Mouse (Mus musculus): ENCODE measurements around the gene Esrrg. TPM values are rescaled to one million over a fixed set of nuclear protein-coding genes. Genes with fewer than 3 reads are reported as not detected.

Gene Esrrg
- polyA plus RNA-seq, 1 experiment from 2014 or later, result 1.2 TPM

GRCm38 (mm10) chr1:188017956-188018862, 409.6 kb downstream of the Esrrg start:
- H3K4me3 ChIP-seq (ENCODE audit: low read depth, low read length), result no peak overlapping the region
- 47% methylated on average over 14 of the region's 14 CpGs for WGBS
- H3K9ac ChIP-seq (ENCODE audit: low read length), result no peak overlapping the region
- H3K27ac ChIP-seq (replicated peaks; ENCODE audit: low read depth, low read length), result no peak overlapping the region
- ATAC-seq (ENCODE audit: insufficient number of reproducible peaks, low FRiP score, low TSS enrichment, low read depth), result no peak
- no peaks in the 10 kb centered on the region for H3K27me3 ChIP-seq (ENCODE audit: control insufficient read depth, insufficient read depth, low read length)
- no peaks in the 10 kb centered on the region for H3K9me3 ChIP-seq (ENCODE audit: control insufficient read depth, low read length)
- no peak overlapping the region for H3K4me2 ChIP-seq (ENCODE audit: low read depth, severe bottlenecking)
- H3K36me3 ChIP-seq (ENCODE audit: control insufficient read depth, insufficient read depth, low read length), result no peaks in the 10 kb centered on the region
- DNase-seq (ENCODE audit: low spot score), result no peak
- peaks cover 3% of the 10 kb centered on the region; the same call in 1 of the 2 replicates for H3K4me1 ChIP-seq (ENCODE audit: control insufficient read depth, insufficient read depth, low read length)

- ATAC-seq (ENCODE audit: insufficient number of reproducible peaks, low FRiP score, low TSS enrichment, low read depth) (no peak), DNase-seq (ENCODE audit: low spot score) (no peak)
- Histone ChIP-seq H3K4me2 (ENCODE audit: low read depth, severe bottlenecking) (no peak overlapping the region), H3K27me3 (ENCODE audit: control insufficient read depth, insufficient read depth, low read length) (0 out of 2 replicates have a peak, but pooled peaks cover 2% of the 10 kb centered on the region), H3K27ac (replicated peaks; ENCODE audit: low read depth, low read length) (no peak overlapping the region), H3K4me3 (ENCODE audit: low read depth, low read length) (no peak overlapping the region), H3K36me3 (ENCODE audit: control insufficient read depth, insufficient read depth, low read length) (no peaks in the 10 kb centered on the region), H3K4me1 (ENCODE audit: control insufficient read depth, insufficient read depth, low read length) (peaks cover 4% of the 10 kb centered on the region; the same call in 1 of the 2 replicates), H3K9me3 (ENCODE audit: control insufficient read depth, low read length) (no peaks in the 10 kb centered on the region), H3K9ac (ENCODE audit: low read length) (no peak overlapping the region)
- 30% methylated on average over 8 of the region's 8 CpGs for WGBS
Observed at GRCm38 (mm10) chr1:188029205-188029604, 420.6 kb downstream of the Esrrg start.

GRCm38 (mm10) chr1:188030116-188030515, 421.5 kb downstream of the Esrrg start:
- Histone ChIP-seq H3K27ac (replicated peaks; ENCODE audit: low read depth, low read length) (no peak overlapping the region), H3K4me3 (ENCODE audit: low read depth, low read length) (no peak overlapping the region), H3K9ac (ENCODE audit: low read length) (no peak overlapping the region), H3K9me3 (ENCODE audit: control insufficient read depth, low read length) (no peaks in the 10 kb centered on the region), H3K4me1 (ENCODE audit: control insufficient read depth, insufficient read depth, low read length) (peaks cover 4% of the 10 kb centered on the region; the same call in 1 of the 2 replicates), H3K4me2 (ENCODE audit: low read depth, severe bottlenecking) (no peak overlapping the region), H3K36me3 (ENCODE audit: control insufficient read depth, insufficient read depth, low read length) (no peaks in the 10 kb centered on the region), H3K27me3 (ENCODE audit: control insufficient read depth, insufficient read depth, low read length) (0 out of 2 replicates have a peak, but pooled peaks cover 2% of the 10 kb centered on the region)
- ATAC-seq (ENCODE audit: insufficient number of reproducible peaks, low FRiP score, low TSS enrichment, low read depth) (no peak), DNase-seq (ENCODE audit: low spot score) (no peak)
- 11% methylated on average over 10 of the region's 10 CpGs for WGBS

GRCm38 (mm10) chr1:188031276-188031675, 422.7 kb downstream of the Esrrg start:
- no peak overlapping the region for H3K9ac ChIP-seq (ENCODE audit: low read length)
- H3K9me3 ChIP-seq (ENCODE audit: control insufficient read depth, low read length), result no peaks in the 10 kb centered on the region
- H3K4me1 ChIP-seq (ENCODE audit: control insufficient read depth, insufficient read depth, low read length), result peaks cover 4% of the 10 kb centered on the region; the same call in 1 of the 2 replicates
- WGBS, result 4% methylated on average over 4 of the region's 4 CpGs
- DNase-seq (ENCODE audit: low spot score) (no peak), ATAC-seq (ENCODE audit: insufficient number of reproducible peaks, low FRiP score, low TSS enrichment, low read depth) (no peak)
- 0 out of 2 replicates have a peak, but pooled peaks cover 2% of the 10 kb centered on the region for H3K27me3 ChIP-seq (ENCODE audit: control insufficient read depth, insufficient read depth, low read length)
- no peaks in the 10 kb centered on the region for H3K36me3 ChIP-seq (ENCODE audit: control insufficient read depth, insufficient read depth, low read length)
- no peak overlapping the region for H3K4me3 ChIP-seq (ENCODE audit: low read depth, low read length)
- H3K27ac ChIP-seq (replicated peaks; ENCODE audit: low read depth, low read length), result no peak overlapping the region
- H3K4me2 ChIP-seq (ENCODE audit: low read depth, severe bottlenecking), result no peak overlapping the region

- Histone ChIP-seq H3K36me3 (ENCODE audit: control insufficient read depth, insufficient read depth, low read length) (no peaks in the 10 kb centered on the region), H3K9ac (ENCODE audit: low read length) (no peak overlapping the region), H3K27ac (replicated peaks; ENCODE audit: low read depth, low read length) (no peak overlapping the region), H3K4me3 (ENCODE audit: low read depth, low read length) (no peak overlapping the region), H3K9me3 (ENCODE audit: control insufficient read depth, low read length) (no peaks in the 10 kb centered on the region), H3K4me1 (ENCODE audit: control insufficient read depth, insufficient read depth, low read length) (peaks cover 4% of the 10 kb centered on the region; the same call in 1 of the 2 replicates), H3K4me2 (ENCODE audit: low read depth, severe bottlenecking) (no peak overlapping the region), H3K27me3 (ENCODE audit: control insufficient read depth, insufficient read depth, low read length) (no peaks in the 10 kb centered on the region)
- DNase-seq (ENCODE audit: low spot score) (no peak), ATAC-seq (ENCODE audit: insufficient number of reproducible peaks, low FRiP score, low TSS enrichment, low read depth) (no peak)
- 39% methylated on average over 8 of the region's 8 CpGs for WGBS
Observed at GRCm38 (mm10) chr1:188035957-188036356, 427.4 kb downstream of the Esrrg start.

GRCm38 (mm10) chr1:188046691-188047121, 438.1 kb downstream of the Esrrg start:
- ATAC-seq (ENCODE audit: insufficient number of reproducible peaks, low FRiP score, low TSS enrichment, low read depth), result no peak
- 82% methylated on average over 6 of the region's 6 CpGs for WGBS
- Histone ChIP-seq H3K27me3 (ENCODE audit: control insufficient read depth, insufficient read depth, low read length) (no peaks in the 10 kb centered on the region), H3K4me1 (ENCODE audit: control insufficient read depth, insufficient read depth, low read length) (no peaks in the 10 kb centered on the region), H3K9ac (ENCODE audit: low read length) (no peak overlapping the region), H3K9me3 (ENCODE audit: control insufficient read depth, low read length) (no peaks in the 10 kb centered on the region), H3K36me3 (ENCODE audit: control insufficient read depth, insufficient read depth, low read length) (no peaks in the 10 kb centered on the region), H3K4me3 (ENCODE audit: low read depth, low read length) (no peak overlapping the region), H3K27ac (replicated peaks; ENCODE audit: low read depth, low read length) (no peak overlapping the region), H3K4me2 (ENCODE audit: low read depth, severe bottlenecking) (no peak overlapping the region)
- no peak for DNase-seq (ENCODE audit: low spot score)

- H3K4me1 ChIP-seq (ENCODE audit: control insufficient read depth, insufficient read depth, low read length), result no peaks in the 10 kb centered on the region
- no peaks in the 10 kb centered on the region for H3K9me3 ChIP-seq (ENCODE audit: control insufficient read depth, low read length)
- DNase-seq (ENCODE audit: low spot score) (no peak), ATAC-seq (ENCODE audit: insufficient number of reproducible peaks, low FRiP score, low TSS enrichment, low read depth) (no peak)
- H3K9ac ChIP-seq (ENCODE audit: low read length), result no peak overlapping the region
- no peak overlapping the region for H3K4me2 ChIP-seq (ENCODE audit: low read depth, severe bottlenecking)
- H3K27ac ChIP-seq (replicated peaks; ENCODE audit: low read depth, low read length), result no peak overlapping the region
- no peaks in the 10 kb centered on the region for H3K36me3 ChIP-seq (ENCODE audit: control insufficient read depth, insufficient read depth, low read length)
- no peaks in the 10 kb centered on the region for H3K27me3 ChIP-seq (ENCODE audit: control insufficient read depth, insufficient read depth, low read length)
- 83% methylated on average over 3 of the region's 3 CpGs for WGBS
- H3K4me3 ChIP-seq (ENCODE audit: low read depth, low read length), result no peak overlapping the region
Observed at GRCm38 (mm10) chr1:188047148-188047547, 438.6 kb downstream of the Esrrg start.

- H3K27ac ChIP-seq (replicated peaks; ENCODE audit: low read depth, low read length), result no peak overlapping the region
- peak; percentile 27 for DNase-seq (ENCODE audit: low spot score)
- WGBS, result 48% methylated on average over 3 of the region's 3 CpGs
- H3K27me3 ChIP-seq (ENCODE audit: control insufficient read depth, insufficient read depth, low read length), result no peaks in the 10 kb centered on the region
- H3K4me1 ChIP-seq (ENCODE audit: control insufficient read depth, insufficient read depth, low read length), result no peaks in the 10 kb centered on the region
- no peaks in the 10 kb centered on the region for H3K36me3 ChIP-seq (ENCODE audit: control insufficient read depth, insufficient read depth, low read length)
- H3K4me3 ChIP-seq (ENCODE audit: low read depth, low read length), result no peak overlapping the region
- ATAC-seq (ENCODE audit: insufficient number of reproducible peaks, low FRiP score, low TSS enrichment, low read depth), result peak; percentile 62
- no peak overlapping the region for H3K4me2 ChIP-seq (ENCODE audit: low read depth, severe bottlenecking)
- no peaks in the 10 kb centered on the region for H3K9me3 ChIP-seq (ENCODE audit: control insufficient read depth, low read length)
- H3K9ac ChIP-seq (ENCODE audit: low read length), result no peak overlapping the region
Observed at GRCm38 (mm10) chr1:188055888-188056287, 447.3 kb downstream of the Esrrg start.
